Mouse (Mus musculus) MEL (cell line): ENCODE measurements around the gene Tmem45a2. TPM values are rescaled to one million over a fixed set of nuclear protein-coding genes. Genes with fewer than 3 reads are reported as not detected.

Experiments
- DNase-seq: peaks from one replicate; pipeline ENCODE4 v3.0.0; 2011; ENCODE audit warnings: low read depth, low spot score
- H3K27ac ChIP-seq: 2 replicates; pipeline ENCODE4 v1.5.1; 2012; ENCODE audit warnings: low read depth, mild to moderate bottlenecking, control low read depth, low read length, moderate library complexity; ENCODE audit not compliant: control insufficient read depth
- H3K27me3 ChIP-seq, 2 experiments: fragments of 150-350 bp in 1 of 2; sonication (generic) in 1 of 2; 2 replicates each; pipeline ENCODE4 v1.6.1; 2012; ENCODE audit warnings: low read length in 2 of 2, mild to moderate bottlenecking in 2 of 2, improper control_type of control experiment in 1 of 2, moderate library complexity in 1 of 2; ENCODE audit not compliant: insufficient read depth in 2 of 2, control insufficient read depth in 1 of 2
- H3K36me3 ChIP-seq, 2 experiments: 2 replicates each; pipeline ENCODE4 v1.6.1; 2012 to 2014; ENCODE audit warnings: low read length in 2 of 2, improper control_type of control experiment in 1 of 2, inconsistent platforms in 1 of 2, mild to moderate bottlenecking in 1 of 2; ENCODE audit not compliant: insufficient read depth in 2 of 2, control insufficient read depth in 1 of 2
- H3K4me1 ChIP-seq, 2 experiments: fragments of 150-350 bp in 1 of 2; sonication (generic) in 1 of 2; 2 replicates each; pipeline ENCODE4 v1.6.1; 2012; ENCODE audit warnings: low read length in 2 of 2, improper control_type of control experiment in 1 of 2, mild to moderate bottlenecking in 1 of 2; ENCODE audit not compliant: insufficient read depth in 2 of 2, control insufficient read depth in 1 of 2
- H3K4me3 ChIP-seq, 2 experiments: fragments of 150-350 bp in 1 of 2; sonication (generic) in 1 of 2; 2 replicates each; pipeline ENCODE4 v1.5.1; 2012; ENCODE audit warnings: low read depth in 2 of 2, low read length in 2 of 2, mild to moderate bottlenecking in 2 of 2, moderate library complexity in 2 of 2, control low read depth in 1 of 2, improper control_type of control experiment in 1 of 2; ENCODE audit not compliant: control insufficient read depth in 1 of 2, insufficient read depth in 1 of 2
- H3K79me2 ChIP-seq: 2 replicates; pipeline ENCODE4 v1.6.1; 2012; ENCODE audit warnings: mild to moderate bottlenecking, low read length, moderate library complexity; ENCODE audit not compliant: control insufficient read depth, poor library complexity, insufficient read depth
- H3K9ac ChIP-seq: 2 replicates; pipeline ENCODE4 v1.6.1; 2012; ENCODE audit warnings: low read depth, mild to moderate bottlenecking, control low read depth, low read length, moderate library complexity; ENCODE audit not compliant: control insufficient read depth, poor library complexity, severe bottlenecking
- H3K9me3 ChIP-seq: fragments of 150-350 bp; sonication (generic); replicated peaks from 2 replicates; pipeline ENCODE4 v1.6.1; 2012; ENCODE audit warnings: mild to moderate bottlenecking, low read length, improper control_type of control experiment, moderate library complexity; ENCODE audit not compliant: insufficient read depth
- BHLHE40 ChIP-seq: IDR thresholded peaks from 2 replicates; pipeline ENCODE4 v1.6.1; 2012; ENCODE audit warnings: low read depth, mild to moderate bottlenecking, inconsistent platforms, low read length, improper control_type of control experiment, borderline replicate concordance
- CHD1 ChIP-seq: IDR thresholded peaks from 2 replicates; pipeline ENCODE4 v1.6.1; 2012; ENCODE audit warnings: low read depth, mild to moderate bottlenecking, inconsistent platforms, low read length, improper control_type of control experiment
- CHD2 ChIP-seq: IDR thresholded peaks from 2 replicates; pipeline ENCODE4 v1.6.1; 2011; ENCODE audit warnings: low read length, improper control_type of control experiment
- CTCF ChIP-seq, 3 experiments: IDR thresholded peaks in 2 of 3; conservative IDR thresholded peaks in 1 of 3; 2 replicates each; pipeline ENCODE4 v1.5.1; 2011 to 2012; ENCODE audit warnings: low read length in 3 of 3, low read depth in 2 of 3, mild to moderate bottlenecking in 2 of 3, improper control_type of control experiment in 1 of 3, inconsistent platforms in 1 of 3, mixed read lengths in 1 of 3, moderate library complexity in 1 of 3; ENCODE audit not compliant: control insufficient read depth in 1 of 3, insufficient read depth in 1 of 3, poor library complexity in 1 of 3, severe bottlenecking in 1 of 3
- E2F4 ChIP-seq: IDR thresholded peaks from 2 replicates; pipeline ENCODE4 v1.6.1; 2011; ENCODE audit warnings: low read depth, low read length, improper control_type of control experiment, borderline replicate concordance
- ETS1 ChIP-seq: IDR thresholded peaks from 2 replicates; pipeline ENCODE4 v1.6.1; 2012; ENCODE audit warnings: low read depth, mild to moderate bottlenecking, inconsistent platforms, low read length, improper control_type of control experiment, moderate library complexity
- MAFK ChIP-seq: IDR thresholded peaks from 2 replicates; pipeline ENCODE4 v1.6.1; 2011; ENCODE audit warnings: low read depth, mild to moderate bottlenecking, low read length, improper control_type of control experiment, borderline replicate concordance
- MEF2A ChIP-seq: IDR thresholded peaks from 2 replicates; pipeline ENCODE4 v1.6.1; 2014; ENCODE audit warnings: low read depth, mild to moderate bottlenecking, inconsistent platforms, low read length, improper control_type of control experiment; ENCODE audit not compliant: poor library complexity, insufficient replicate concordance, severe bottlenecking; ENCODE audit errors: extremely low read depth
- MYC ChIP-seq: IDR thresholded peaks from 2 replicates; pipeline ENCODE4 v1.6.1; 2011; ENCODE audit warnings: low read depth, mild to moderate bottlenecking, low read length, improper control_type of control experiment, moderate library complexity
- POLR2AphosphoS5 ChIP-seq: IDR thresholded peaks from 2 replicates; pipeline ENCODE4 v1.6.1; 2012; ENCODE audit warnings: low read depth, borderline replicate concordance, mild to moderate bottlenecking, inconsistent platforms, low read length, moderate library complexity, mixed read lengths
- RCOR1 ChIP-seq: IDR thresholded peaks from 2 replicates; pipeline ENCODE4 v1.6.1; 2012; ENCODE audit warnings: low read depth, mild to moderate bottlenecking, inconsistent platforms, low read length, improper control_type of control experiment
- SIN3A ChIP-seq: IDR thresholded peaks from 2 replicates; pipeline ENCODE4 v1.6.1; 2012; ENCODE audit warnings: low read length, improper control_type of control experiment, inconsistent platforms
- TAL1 ChIP-seq: IDR thresholded peaks from 2 replicates; pipeline ENCODE4 v1.6.1; 2012; ENCODE audit warnings: mild to moderate bottlenecking, inconsistent platforms, low read length, moderate library complexity, mixed read lengths
- TBP ChIP-seq: IDR thresholded peaks from 2 replicates; pipeline ENCODE4 v1.8.0; 2011; ENCODE audit warnings: low read depth, low read length, improper control_type of control experiment
- TCF12 ChIP-seq: IDR thresholded peaks from 2 replicates; pipeline ENCODE4 v1.6.1; 2014; ENCODE audit warnings: low read depth, mild to moderate bottlenecking, inconsistent platforms, low read length, improper control_type of control experiment, moderate library complexity
- USF1 ChIP-seq: IDR thresholded peaks from 2 replicates; pipeline ENCODE4 v1.6.1; 2014; ENCODE audit warnings: low read depth, mild to moderate bottlenecking, inconsistent platforms, low read length, improper control_type of control experiment, moderate library complexity
- ZNF384 ChIP-seq: IDR thresholded peaks from 2 replicates; pipeline ENCODE4 v1.6.1; 2012; ENCODE audit warnings: low read depth, mild to moderate bottlenecking, inconsistent platforms, low read length, improper control_type of control experiment
- polyA plus RNA-seq, 2 experiments: library from polyadenylated mRNA; stranded (reverse) in 1 of 2; unstranded in 1 of 2; fragments of >175 nt in 1 of 2; fragments of >200 nt in 1 of 2; gene quantifications; 2 replicates each; pipeline versions ENCODE4 v1.2.1 to v1.2.4; 2012; ENCODE audit warnings: low replicate concordance in 2 of 2, low read depth in 1 of 2; ENCODE audit not compliant: insufficient read length in 2 of 2, insufficient read depth in 1 of 2, missing spikeins in 1 of 2
- total RNA-seq: library from RNA; depleted of rRNA; stranded (reverse); fragments of 300-350 nt; gene quantifications from 2 replicates; pipeline ENCODE4 v1.2.3, GENCODE M21; 2012

Tmem45a2 gene
- total and polyA plus RNA-seq, 3 experiments: 0.04 TPM; not detected in 2

DNA sequence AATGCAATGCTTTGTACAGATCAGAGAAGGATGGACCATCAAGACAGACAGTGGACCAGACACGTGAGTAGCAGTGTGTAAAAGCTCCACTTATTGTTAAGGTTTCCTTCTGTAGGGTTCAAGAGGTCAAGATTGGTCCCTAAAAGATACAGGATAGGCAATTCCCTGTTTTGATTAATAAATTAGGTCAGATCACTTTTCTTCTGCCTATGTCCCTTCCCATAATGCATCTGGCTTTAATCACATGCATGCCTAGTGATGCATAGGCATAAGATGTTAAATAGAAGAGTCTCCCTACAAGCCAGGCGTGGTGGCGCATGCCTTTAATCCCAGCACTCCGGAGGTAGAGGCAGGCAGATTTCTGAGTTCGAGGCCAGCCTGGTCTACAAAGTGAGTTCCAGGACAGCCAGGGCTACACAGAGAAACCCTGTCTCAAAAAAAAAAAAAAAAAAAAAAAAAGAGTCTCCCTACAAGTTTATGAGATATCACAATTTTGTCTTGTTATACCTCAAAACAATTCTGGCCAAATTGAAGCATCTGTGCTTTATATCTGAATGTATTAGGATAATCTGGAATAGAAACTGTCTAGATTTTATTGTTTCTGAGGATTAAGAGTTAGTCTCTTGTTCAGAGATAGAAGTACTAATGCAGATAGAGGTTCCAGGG is 28.5 kb upstream of the Tmem45a2 start:
- peak overlapping the region; percentile 50 for H3K9ac ChIP-seq
- no peak overlapping the region for H3K27ac ChIP-seq
- TF ChIP-seq ETS1 (no peak), CHD2 (no peak), MYC (peak; percentile 56; the same call in 1 of the 2 replicates), MEF2A (no peak), TBP (peak; percentile 99), ZNF384 (peak; percentile 83), BHLHE40 (peak; percentile 80; the same call in 1 of the 2 replicates), MAFK (peak; percentile 91), USF1 (0 out of 2 replicates have a peak, but pooled peaks have one; percentile 20)

DNA sequence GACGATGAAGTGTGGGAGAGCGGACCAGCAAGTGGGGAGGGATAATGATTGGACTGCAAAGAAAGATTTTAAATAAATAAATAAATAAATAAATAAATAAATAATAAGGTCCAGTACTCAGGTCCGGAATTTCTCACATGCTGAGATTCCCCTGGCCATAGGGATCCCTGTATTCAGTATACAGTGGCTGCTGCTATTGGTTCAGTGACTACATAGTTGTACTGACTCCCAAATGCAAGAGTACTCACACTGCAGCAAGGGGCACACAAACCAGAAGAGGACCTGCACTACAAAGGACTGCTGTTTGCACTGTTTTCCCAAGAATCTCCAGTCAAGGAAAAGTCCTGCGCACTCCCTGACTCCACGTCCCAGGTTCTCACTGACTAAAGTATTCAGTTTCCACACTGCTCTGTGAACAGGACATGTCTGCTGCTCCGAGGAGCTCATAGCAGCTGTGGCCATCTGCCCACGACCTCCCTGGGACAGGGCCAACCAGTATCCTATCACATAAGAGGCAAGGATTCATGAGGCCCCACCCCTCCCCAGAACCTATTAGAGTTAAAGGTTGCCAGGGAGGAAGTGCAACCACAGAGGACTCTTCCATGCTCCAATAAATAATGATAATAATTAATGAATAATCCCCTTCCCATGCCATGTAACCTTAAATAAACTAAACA is 27.4 kb upstream of the Tmem45a2 start:
- no peaks in the 10 kb centered on the region for H3K79me2 ChIP-seq
- H3K36me3 ChIP-seq: no peaks in the 10 kb centered on the region
- no peak for TF ChIP-seq SIN3A
- no peak for TF ChIP-seq MEF2A
- H3K27ac ChIP-seq: no peak overlapping the region
- H3K4me3 ChIP-seq: peak overlapping the region; percentile 52 to 59
- H3K27me3 ChIP-seq: peaks cover 0 to 10% of the 10 kb centered on the region in 2 experiments
- peak; percentile 80 for DNase-seq
- peak overlapping the region; percentile 50 for H3K9ac ChIP-seq
- H3K9me3 ChIP-seq: no peaks in the 10 kb centered on the region
- no peaks in the 10 kb centered on the region for H3K4me1 ChIP-seq

More for the DNA sequence above, 28.5 kb upstream of the Tmem45a2 start:
- Histone ChIP-seq H3K27me3 (peaks cover 0 to 10% of the 10 kb centered on the region in 2 experiments; a peak in 3 of 4 replicates), H3K36me3 (no peaks in the 10 kb centered on the region), H3K4me3 (peak overlapping the region; percentile 52 to 59), H3K9me3 (no peaks in the 10 kb centered on the region), H3K79me2 (no peaks in the 10 kb centered on the region), H3K4me1 (no peaks in the 10 kb centered on the region)
- DNase-seq: peak; percentile 85

DNA sequence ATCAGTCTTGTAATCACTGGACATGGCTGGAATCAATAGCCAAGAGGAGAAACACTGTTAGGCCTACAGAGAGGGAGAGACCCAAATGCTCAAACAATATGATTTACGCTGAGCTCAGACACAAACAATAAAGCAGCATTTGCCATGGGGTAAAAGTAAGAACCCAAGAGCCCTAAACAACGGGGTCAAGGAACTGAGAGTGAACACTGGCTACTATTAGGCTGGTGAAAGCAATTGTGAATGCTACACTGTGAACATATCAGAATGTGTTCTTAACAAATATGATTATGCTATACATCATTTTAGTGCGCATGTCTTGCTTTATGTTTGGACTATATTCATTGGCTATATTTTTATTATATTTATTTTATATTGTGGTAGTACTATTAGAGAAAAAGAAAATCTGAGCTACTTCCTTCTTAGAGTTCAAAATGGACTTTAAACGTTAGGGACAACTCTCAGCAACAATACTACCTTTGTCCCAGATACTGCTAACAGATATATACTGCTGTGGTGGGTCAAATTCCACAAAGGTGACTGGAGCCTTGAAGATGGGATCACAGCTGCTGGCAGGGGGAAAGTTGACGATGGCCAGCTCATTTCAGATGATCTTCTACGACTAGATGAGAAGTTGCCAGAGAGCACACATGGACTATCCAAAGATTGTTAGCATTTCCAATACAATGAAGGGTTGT is 21.9 kb upstream of the Tmem45a2 start:
- Histone ChIP-seq H3K4me1 (no peaks in the 10 kb centered on the region), H3K4me3 (no peak overlapping the region), H3K9ac (no peak overlapping the region), H3K36me3 (no peaks in the 10 kb centered on the region), H3K27ac (no peak overlapping the region), H3K9me3 (no peaks in the 10 kb centered on the region), H3K27me3 (peaks cover 0 to 8% of the 10 kb centered on the region in 2 experiments), H3K79me2 (no peaks in the 10 kb centered on the region)
- no peak for DNase-seq
- TF ChIP-seq CTCF (IDR thresholded peaks at IDR 0.05 in 2 of 3, conservative IDR thresholded peaks at IDR 0.05 in 1 of 3; ENCODE audit: control insufficient read depth in 1 of 3, insufficient read depth in 1 of 3, low read depth in 2 of 3, low read length in 3 of 3, poor library complexity in 1 of 3, severe bottlenecking in 1 of 3) (no peak), E2F4 (no peak), RCOR1 (no peak), TCF12 (no peak), ETS1 (no peak), POLR2AphosphoS5 (no peak), CHD1 (no peak), TAL1 (no peak)
